Mouse (Mus musculus) forebrain, postnatal 0 days (tissue): ENCODE data around the gene Htr7. TPM values are rescaled to one million over a fixed set of nuclear protein-coding genes. Genes with fewer than 3 reads are reported as not detected.
A peak's percentile ranks its signal among the peaks of the same experiment; 100 is the strongest.

Experiments
- ATAC-seq: fragments of 200-750 bp; cut with Nextera tagmentation; 2 replicates; pipeline ENCODE4 v1.8.0; 2017; ENCODE audit warnings: mild to moderate bottlenecking, moderate library complexity
- DNase-seq: peaks from one replicate; pipeline ENCODE4 v3.0.0-alpha.2; 2015
- H3K27ac ChIP-seq: fragments of 300-500 bp; sonication (generic); 2 replicates; pipeline ENCODE4 v1.5.1; 2014; ENCODE audit warnings: low read depth, mild to moderate bottlenecking, antibody characterized with exemption, low read length, moderate library complexity, mixed read lengths
- H3K27me3 ChIP-seq: fragments of 300-500 bp; sonication (generic); 2 replicates; pipeline ENCODE4 v1.6.1; 2014; ENCODE audit warnings: mild to moderate bottlenecking, low read length, mixed read lengths; ENCODE audit not compliant: insufficient read depth
- H3K36me3 ChIP-seq: fragments of 300-500 bp; sonication (generic); 2 replicates; pipeline ENCODE4 v1.6.1; 2014; ENCODE audit warnings: mild to moderate bottlenecking, moderate library complexity; ENCODE audit not compliant: insufficient read depth
- H3K4me1 ChIP-seq: fragments of 300-500 bp; sonication (generic); 2 replicates; pipeline ENCODE4 v1.6.1; 2014; ENCODE audit warnings: antibody characterized with exemption; ENCODE audit not compliant: insufficient read depth
- H3K4me2 ChIP-seq: fragments of 300-500 bp; sonication (generic); 2 replicates; pipeline ENCODE4 v1.6.1; 2014; ENCODE audit warnings: low read depth, mild to moderate bottlenecking, moderate library complexity
- H3K4me3 ChIP-seq: fragments of 300-500 bp; sonication (generic); 2 replicates; pipeline ENCODE4 v1.5.1; 2014; ENCODE audit warnings: low read depth, low read length, mixed read lengths
- H3K9ac ChIP-seq: fragments of 300-500 bp; sonication (generic); 2 replicates; pipeline ENCODE4 v1.6.1; 2014; ENCODE audit warnings: mild to moderate bottlenecking
- H3K9me3 ChIP-seq: fragments of 300-500 bp; sonication (generic); 2 replicates; pipeline ENCODE4 v1.6.1; 2016; ENCODE audit warnings: low read length
- CTCF ChIP-seq: sonication (generic); IDR thresholded peaks from 2 replicates; pipeline ENCODE4 v1.5.1; 2016; ENCODE audit warnings: antibody characterized with exemption, control low read depth, low read depth
- WGBS: fragments of 180-500 bp; shearing (Covaris S2); extraction: QIAGEN DNeasy Blood & Tissue Kit; methylation state at CpG from one replicate; pipeline ENCODE4 v1.1.7; 2014; 5-methylcytosine and 5-hydroxymethylcytosine counted together
- polyA plus RNA-seq: library from polyadenylated mRNA; unstranded; fragments of >200 nt; fragmentation: Nextera tagmentation; extraction: Ambion mirVana; gene quantifications from 2 replicates; pipeline ENCODE4 v1.2.1, GENCODE M21; 2015
- total RNA-seq: library from RNA; depleted of rRNA; stranded (reverse); fragments of >200 nt; gene quantifications from 2 replicates; pipeline ENCODE4 v1.2.3, GENCODE M21; 2014

Gene Htr7
- total and polyA plus RNA-seq, 2 experiments from 2014 or later = 11.9 to 18.4 TPM

DNA sequence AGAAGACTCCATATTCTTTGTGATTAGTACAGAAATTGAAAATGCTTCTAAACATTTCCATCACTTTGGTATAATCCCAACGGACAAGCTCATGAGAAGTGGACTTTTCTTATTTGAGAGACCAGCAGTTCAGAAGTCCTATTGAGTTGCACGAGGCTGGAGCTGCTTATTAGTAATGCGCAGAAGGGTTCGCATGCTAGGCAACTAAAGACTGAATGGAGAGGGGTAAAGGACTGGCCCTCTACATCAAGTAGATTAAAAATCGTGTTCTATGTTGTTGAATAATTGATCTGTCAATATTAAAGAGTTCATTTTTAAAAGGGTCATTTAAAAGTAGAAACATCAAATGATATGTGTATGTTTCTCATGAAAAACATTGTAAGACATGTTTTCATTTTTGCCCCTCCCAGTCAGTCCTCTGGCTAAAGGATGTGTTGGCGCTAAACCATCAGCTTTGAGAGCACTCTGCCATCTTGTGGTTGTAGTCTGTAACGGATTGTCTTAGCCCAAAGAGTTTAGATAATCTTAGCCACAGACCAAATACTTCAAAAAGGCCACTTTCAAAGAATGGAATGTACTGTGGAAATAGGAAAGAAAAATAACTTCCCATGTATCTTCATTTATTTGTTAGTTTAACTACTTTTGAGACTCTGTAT, 25.4 kb upstream of the Htr7 start:
- Histone ChIP-seq H3K27ac (no peak overlapping the region; the same call in 1 of the 2 replicates), H3K9me3 (no peaks in the 10 kb centered on the region), H3K4me3 (peak overlapping the region; percentile 58), H3K4me1 (peaks cover 4% of the 10 kb centered on the region; the same call in 1 of the 2 replicates), H3K4me2 (peak overlapping the region; percentile 76), H3K36me3 (no peaks in the 10 kb centered on the region), H3K27me3 (no peaks in the 10 kb centered on the region), H3K9ac (no peak overlapping the region)
- TF ChIP-seq CTCF = peak; percentile 87
- 41% methylated on average over 7 of the region's 7 CpGs for WGBS
- peak; percentile 75 for ATAC-seq
- peak; percentile 81 for DNase-seq

DNA sequence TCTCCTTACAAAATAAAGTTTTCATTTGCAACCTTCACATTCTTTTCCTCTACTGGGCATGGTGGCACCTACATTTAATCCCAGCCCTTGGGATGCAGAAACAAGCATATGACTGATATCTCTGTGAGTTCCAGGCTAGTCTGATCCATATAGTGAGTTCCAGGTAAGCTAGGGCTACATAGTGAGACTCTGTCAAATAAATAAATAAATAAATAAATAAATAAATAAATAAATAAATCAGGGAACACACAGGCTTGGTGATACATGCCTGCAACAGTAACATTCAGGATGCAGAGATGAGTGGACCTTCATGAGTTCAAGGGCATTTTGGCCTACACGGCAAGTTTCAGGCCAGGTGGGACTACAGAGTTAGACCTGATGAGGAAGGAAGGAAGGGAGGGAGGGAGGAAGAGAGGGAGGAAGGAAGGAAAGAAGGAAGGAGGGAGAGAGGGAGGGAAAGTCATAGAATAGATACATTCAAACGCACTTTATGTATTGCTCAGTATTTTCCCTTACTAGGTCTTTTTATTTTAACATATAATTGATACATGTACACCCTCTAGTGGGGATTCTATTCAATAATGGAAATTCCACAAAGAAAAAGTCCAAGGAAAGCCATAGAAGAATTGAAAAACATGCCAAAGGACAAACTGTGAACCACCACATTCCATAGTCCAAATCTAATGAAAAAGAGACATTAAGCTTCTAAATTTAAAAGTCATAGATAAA, 5.7 kb upstream of the Htr7 start:
- TF ChIP-seq CTCF = peak; percentile 52
- Histone ChIP-seq H3K36me3 (no peaks in the 10 kb centered on the region), H3K9ac (no peak overlapping the region), H3K4me3 (no peak overlapping the region), H3K4me1 (no peaks in the 10 kb centered on the region), H3K4me2 (no peak overlapping the region), H3K27ac (no peak overlapping the region), H3K27me3 (no peaks in the 10 kb centered on the region), H3K9me3 (no peaks in the 10 kb centered on the region)
- peak; percentile 29; the same call in 1 of the 2 replicates for ATAC-seq
- 56% methylated on average over 2 of the region's 2 CpGs for WGBS
- peak; percentile 34 for DNase-seq

DNA sequence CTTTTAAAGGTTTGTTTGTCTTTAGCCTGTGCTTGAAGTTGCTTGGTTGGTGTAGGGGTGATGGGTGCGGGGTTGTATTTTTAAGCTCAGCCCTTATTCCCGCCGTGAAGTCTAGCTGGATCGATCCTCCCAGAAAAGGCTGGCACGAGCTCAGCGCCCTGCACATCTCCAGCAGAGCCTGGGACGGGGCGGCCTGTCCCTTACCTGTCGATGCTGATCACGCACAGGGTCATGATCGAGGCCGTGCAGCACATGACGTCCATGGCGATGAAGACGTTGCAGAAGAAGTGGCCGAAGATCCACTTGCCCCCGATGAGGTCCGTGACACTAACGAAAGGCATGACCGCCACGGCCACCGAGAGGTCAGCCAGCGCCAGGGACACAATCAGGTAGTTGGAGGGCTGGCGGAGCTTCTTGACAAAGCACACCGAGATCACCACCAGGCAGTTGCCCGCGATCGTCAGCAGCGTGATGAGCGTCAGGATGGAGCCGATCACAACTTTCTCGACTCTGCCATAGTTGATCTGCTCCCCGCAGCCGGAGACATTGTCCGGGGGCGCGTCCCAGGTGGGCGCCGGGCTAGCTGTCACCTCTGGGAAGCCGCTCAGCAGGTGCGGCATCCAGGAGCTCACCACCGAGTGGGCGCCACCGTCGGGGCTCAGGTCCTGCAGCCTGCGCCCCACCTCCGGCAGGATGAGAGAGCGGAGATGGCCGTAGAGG, 645 bp downstream of the Htr7 start:
- peak overlapping the region; percentile 90 for H3K4me2 ChIP-seq
- H3K36me3 ChIP-seq = no peaks in the 10 kb centered on the region
- H3K27me3 ChIP-seq = peaks cover 8% of the 10 kb centered on the region; the same call in 1 of the 2 replicates
- peak overlapping the region; percentile 50 for H3K9ac ChIP-seq
- H3K27ac ChIP-seq = no peak overlapping the region
- peak overlapping the region; percentile 64 for H3K4me3 ChIP-seq
- no peaks in the 10 kb centered on the region for H3K4me1 ChIP-seq
- peak; percentile 26 for ATAC-seq
- DNase-seq = peak; percentile 24
- WGBS = 9% methylated on average over 49 of the region's 49 CpGs
- H3K9me3 ChIP-seq = no peaks in the 10 kb centered on the region
- no peak for TF ChIP-seq CTCF

DNA sequence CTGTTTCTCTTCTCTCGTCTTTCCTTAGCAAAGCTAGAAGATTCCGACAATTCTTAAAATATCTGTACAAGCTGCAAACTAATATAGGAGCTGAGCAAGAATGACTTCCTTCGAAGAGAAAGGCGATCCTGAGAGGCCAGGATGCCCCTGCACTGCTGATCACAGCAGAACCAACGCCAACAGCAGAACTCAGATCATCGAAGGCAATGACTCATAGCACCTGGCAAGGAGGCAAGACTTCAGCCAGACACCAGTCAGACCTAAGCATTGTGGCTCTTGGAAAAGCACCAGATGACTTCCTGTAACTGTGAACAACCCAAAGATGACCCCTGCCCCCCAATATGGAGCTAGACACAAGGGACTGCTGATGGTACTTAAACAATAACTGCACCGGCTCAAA, 11.3 kb downstream of the Htr7 start:
- 80% methylated on average over 7 of the region's 7 CpGs for WGBS
- H3K4me2 ChIP-seq = no peak overlapping the region
- no peaks in the 10 kb centered on the region for H3K4me1 ChIP-seq
- TF ChIP-seq CTCF = no peak
- H3K36me3 ChIP-seq = no peaks in the 10 kb centered on the region
- no peaks in the 10 kb centered on the region for H3K9me3 ChIP-seq
- H3K27me3 ChIP-seq = no peaks in the 10 kb centered on the region
- ATAC-seq (no peak), DNase-seq (no peak)
- H3K27ac ChIP-seq = no peak overlapping the region
- H3K4me3 ChIP-seq = no peak overlapping the region
- H3K9ac ChIP-seq = no peak overlapping the region

DNA sequence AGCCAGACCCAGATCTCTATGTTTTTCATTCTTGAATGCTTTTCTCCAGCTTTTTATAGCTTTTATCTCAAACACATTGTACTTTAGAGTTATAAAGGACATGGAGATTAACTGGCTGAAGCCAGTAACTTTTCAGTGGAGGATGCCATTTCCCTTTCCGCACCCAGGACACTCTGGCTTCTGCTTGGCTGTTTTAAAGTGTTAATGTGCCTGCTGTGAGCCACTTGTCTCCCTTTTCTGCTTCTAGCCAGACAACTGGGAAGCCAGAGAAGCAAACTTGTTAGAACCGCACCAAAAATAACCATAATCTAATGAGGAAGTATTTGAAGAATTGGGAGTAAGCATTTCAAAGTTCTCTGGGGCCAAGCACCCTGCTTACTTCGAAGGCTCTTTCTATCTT, 42.5 kb downstream of the Htr7 start:
- no peaks in the 10 kb centered on the region for H3K4me1 ChIP-seq
- H3K27me3 ChIP-seq = no peaks in the 10 kb centered on the region
- ATAC-seq (no peak), DNase-seq (no peak)
- no peaks in the 10 kb centered on the region for H3K36me3 ChIP-seq
- TF ChIP-seq CTCF = no peak
- H3K9ac ChIP-seq = no peak overlapping the region
- H3K9me3 ChIP-seq = no peaks in the 10 kb centered on the region
- no peak overlapping the region for H3K4me3 ChIP-seq
- H3K27ac ChIP-seq = no peak overlapping the region
- H3K4me2 ChIP-seq = no peak overlapping the region
- 32% methylated on average over 3 of the region's 3 CpGs for WGBS

DNA sequence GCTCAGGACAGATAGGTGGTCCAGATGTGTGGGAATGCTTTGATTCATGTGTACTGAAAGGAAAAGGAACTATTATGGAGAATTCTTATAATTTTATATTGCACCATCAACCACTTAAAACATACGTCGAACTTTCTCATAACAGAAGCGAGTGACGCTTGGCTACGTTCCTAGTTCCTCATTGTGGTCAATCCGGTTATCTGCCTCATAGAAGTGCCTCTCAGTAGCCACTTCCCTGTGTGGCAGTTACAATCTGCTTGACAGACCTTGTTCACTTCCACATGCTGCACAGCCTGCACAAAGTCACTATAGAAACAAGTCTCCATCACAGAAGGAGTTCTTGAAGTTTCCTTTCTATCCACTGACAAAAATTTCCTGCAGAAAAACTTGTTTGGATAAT, 51.0 kb downstream of the Htr7 start:
- H3K27me3 ChIP-seq = no peaks in the 10 kb centered on the region
- 72% methylated on average over 6 of the region's 6 CpGs for WGBS
- H3K4me2 ChIP-seq = no peak overlapping the region

More for the DNA sequence above, 51.0 kb downstream of the Htr7 start:
- Histone ChIP-seq H3K36me3 (no peaks in the 10 kb centered on the region), H3K9ac (no peak overlapping the region), H3K9me3 (no peaks in the 10 kb centered on the region), H3K4me1 (0 out of 2 replicates have a peak, but pooled peaks cover 6% of the 10 kb centered on the region), H3K4me3 (no peak overlapping the region), H3K27ac (no peak overlapping the region)
- ATAC-seq (no peak), DNase-seq (no peak)
- no peak for TF ChIP-seq CTCF
